Mouse (Mus musculus) lung, postnatal 25 days (tissue): ENCODE results near the gene Phactr4.
A peak's percentile ranks its signal among the peaks of the same experiment; 100 is the strongest.
"Not testable (repeated sequence)": the region's sequence is repeated elsewhere in the genome, so short reads cannot be mapped to it uniquely, and the experiment has no call there.

Source experiments
- DNase-seq: peaks from one replicate; pipeline ENCODE4 v3.0.0; 2022; ENCODE audit warnings: low spot score

Phactr4 gene

DNA sequence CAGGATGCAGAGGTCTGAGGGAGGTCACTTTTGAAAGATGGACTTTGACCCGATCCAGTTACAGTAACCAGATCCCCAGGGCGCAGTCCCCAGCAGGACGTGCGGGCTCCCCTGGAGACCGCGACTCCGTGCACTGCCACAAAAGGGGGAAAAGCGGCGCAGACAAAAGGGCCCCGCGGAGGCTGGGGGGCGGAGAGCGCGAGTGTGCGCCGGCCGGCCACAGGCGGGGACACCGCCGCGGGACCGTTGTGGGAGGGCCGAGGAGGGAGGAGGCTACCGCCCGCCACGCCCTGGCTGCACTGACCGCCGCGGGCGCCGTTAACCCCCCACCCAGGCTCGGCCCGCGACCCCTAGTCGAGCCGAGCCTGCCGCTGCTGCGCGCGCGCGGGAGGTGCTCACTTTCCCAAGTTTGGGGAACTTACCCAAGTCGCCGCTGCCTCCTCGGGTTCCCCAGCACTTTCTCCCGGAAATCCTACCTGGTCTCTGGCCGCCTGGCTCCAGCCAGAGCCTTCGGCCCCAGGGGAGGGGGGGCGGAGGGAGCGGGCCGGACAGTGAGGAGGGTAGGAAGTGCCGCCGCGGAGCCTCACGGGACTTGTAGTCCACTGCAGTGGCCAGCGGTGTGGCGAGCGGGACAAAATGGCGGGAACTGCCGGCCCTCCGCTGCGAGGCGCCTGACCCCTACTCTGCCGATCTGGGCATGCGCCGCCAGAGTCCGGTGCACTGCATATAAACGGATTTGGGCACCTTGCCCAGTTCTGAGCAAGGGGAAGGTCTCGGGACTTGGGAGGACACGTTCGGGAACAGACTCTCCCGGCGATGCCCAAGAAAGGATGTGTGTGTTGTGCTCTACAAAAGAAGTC, at the start of gene Phactr4:
Gene Phactr4 (minus strand): TSS at position 567 of the 860 bp plus-strand sequence.
- DNase-seq = peak; percentile 97

- DNase-seq = no peak
Observed at GRCm38 (mm10) chr4:132469873-132470272, 47.6 kb upstream of the Phactr4 start.

DNA sequence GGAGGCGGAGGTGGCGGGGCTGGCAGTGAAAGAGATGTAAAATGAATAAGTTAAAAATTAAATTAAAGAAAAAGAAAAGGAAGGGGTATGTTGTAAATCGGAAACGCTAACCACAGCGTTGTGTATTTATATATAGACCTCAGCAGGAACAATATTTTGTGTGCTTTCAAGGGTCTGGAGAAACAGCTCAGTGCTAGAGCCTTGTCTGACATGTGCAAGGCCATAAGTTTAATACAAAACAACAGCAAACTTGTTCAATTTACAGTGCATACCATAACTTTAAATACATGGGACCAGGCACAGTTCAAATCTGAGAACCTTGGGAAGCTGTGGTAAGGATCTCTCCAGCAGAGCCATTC, 41.9 kb upstream of the Phactr4 start:
- no peak for DNase-seq

DNA sequence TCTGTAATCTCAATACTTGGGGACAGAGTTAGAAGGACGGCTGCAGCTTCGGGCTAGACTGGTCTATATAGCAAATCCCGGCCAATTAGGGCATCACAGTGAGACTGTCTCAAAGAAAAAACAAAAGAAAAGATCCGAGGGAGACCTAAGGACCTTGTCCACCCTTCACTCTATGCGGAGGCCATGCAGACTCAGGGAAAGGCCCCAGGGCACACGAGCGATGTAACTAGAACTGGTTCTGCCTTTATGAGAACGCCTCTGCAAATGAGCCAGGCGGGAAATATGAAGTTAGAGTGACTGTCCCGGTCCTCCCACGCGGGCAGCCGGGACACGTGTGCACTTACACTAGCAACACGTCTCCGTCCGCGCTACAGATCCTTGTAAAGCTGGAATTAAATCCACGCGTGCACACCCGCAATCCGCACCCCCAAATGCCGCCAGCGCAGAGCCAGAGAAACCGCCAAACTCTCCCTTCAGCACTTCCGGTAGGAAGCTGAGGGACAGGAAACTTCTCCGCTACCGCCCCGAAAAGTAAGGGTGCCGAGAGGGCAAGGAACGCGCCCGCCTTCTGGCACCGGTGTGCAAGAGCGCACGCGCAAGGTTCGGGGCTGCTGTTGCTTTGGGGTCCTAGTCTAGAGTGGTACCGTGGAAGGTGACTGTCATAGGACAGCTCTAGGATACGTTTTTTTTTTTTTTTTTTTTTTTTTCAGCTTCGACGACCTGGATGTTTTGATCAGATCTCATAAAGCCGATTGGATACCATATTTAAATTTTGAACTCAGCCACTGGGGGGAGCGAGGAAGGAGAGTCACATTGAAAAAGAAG, 41.4 kb upstream of the Phactr4 start, which contains the start of gene Med18:
Gene Med18 (minus strand): TSS at position 492 of the 825 bp plus-strand sequence.
- DNase-seq = peak; percentile 96

DNA sequence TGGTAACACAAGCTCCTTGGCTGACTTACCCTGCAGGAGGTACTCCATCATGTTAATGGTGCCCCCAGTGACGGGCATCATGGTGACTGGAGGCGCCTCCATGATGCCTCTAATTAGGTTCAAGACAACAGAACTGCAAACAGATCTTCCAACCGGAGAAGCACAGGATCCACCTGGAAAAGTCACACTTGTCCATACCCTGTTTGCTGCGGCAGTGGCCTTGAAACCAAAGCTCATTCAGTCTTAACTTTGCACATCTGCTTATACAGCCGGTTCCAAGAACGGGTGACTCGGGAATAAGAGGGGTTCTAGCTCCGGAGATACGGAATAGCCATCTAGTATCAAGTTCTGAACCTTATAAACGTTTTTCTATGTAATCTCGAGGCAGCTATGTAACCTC, 40.5 kb upstream of the Phactr4 start:
- no peak for DNase-seq

GRCm38 (mm10) chr4:132460225-132460624, 37.9 kb upstream of the Phactr4 start:
- no peak for DNase-seq

- DNase-seq = no peak
Observed at GRCm38 (mm10) chr4:132455561-132455960, 33.3 kb upstream of the Phactr4 start.

GRCm38 (mm10) chr4:132455146-132455545, 32.9 kb upstream of the Phactr4 start:
- no peak for DNase-seq

DNA sequence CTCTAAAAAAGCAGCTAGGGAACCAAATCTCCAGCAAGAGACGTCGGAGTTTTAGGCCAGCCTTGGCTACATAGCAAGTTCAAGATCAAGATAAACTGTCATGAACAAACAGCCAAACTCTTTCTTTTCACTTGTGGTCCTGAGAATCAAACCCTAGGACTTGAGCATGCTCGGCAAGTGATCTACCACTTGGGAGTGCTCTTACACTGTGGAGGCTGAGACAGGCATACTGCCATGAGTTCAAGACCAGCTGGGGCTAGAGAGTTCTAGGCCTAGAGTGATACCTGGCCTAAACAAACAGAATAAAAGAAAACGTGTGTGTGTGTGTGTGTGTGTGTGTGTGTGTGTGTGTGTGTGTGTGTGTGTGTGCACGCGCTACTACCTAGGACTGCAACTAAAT, 31.9 kb upstream of the Phactr4 start:
- DNase-seq = no peak

DNA sequence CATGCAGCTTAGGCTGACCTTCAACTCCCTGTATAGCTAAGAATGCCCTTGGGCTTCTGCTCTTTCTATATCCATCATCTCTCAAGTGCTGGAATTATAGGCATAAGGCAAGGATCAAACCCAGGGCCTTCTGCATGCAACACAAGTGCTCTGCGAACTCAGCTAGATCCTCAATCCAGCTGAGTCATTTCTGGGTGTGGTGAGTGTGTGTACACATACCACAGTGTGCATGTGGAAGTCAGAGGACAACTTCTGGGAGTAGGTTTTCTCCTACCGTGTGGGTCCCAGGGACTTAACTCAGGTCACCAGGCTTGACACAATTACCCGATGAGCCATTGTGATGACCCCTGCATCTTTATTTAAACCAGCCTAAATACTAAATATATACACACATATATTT, 27.5 kb upstream of the Phactr4 start:
- DNase-seq = no peak

GRCm38 (mm10) chr4:132446105-132446504, 23.8 kb upstream of the Phactr4 start:
- DNase-seq = no peak

- DNase-seq = no peak
Observed at GRCm38 (mm10) chr4:132444516-132444915, 22.2 kb upstream of the Phactr4 start.

- no peak for DNase-seq
Observed at GRCm38 (mm10) chr4:132437857-132438256, 15.6 kb upstream of the Phactr4 start.

DNA sequence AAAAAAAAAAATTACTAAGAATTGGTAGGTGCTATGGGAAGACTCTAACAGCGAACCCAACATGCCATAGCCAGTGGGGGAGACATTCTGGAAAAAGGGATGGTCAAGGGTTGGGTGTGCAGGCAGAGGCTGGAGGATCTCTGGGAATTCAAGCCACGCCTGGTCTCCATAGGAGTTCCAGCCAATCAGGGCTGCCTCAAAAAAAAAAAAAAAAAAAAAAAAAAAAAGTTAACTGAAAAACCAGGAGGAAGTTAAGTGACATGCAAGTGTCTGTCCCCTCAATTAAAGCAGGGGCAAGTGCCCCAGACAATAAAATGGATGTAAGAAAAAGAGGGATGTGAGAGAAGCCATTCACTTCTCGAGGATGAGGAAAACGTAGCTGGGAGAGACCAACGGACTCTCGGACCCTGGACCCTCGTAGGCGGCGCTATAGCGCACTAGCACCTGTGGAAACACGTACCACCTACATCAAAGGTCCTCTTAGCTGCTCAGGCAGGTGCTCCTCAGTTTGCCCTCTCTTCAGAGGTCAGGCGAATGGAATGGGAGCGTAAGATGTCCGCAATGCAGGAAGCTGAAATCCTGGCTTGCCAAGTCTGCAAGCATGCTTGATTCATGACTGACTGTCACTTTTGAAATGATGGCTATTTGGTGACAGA, 10.6 kb upstream of the Phactr4 start:
- no peak for DNase-seq

GRCm38 (mm10) chr4:132428022-132428542, 5.8 kb upstream of the Phactr4 start:
- no peak for DNase-seq

GRCm38 (mm10) chr4:132427493-132427892, 5.2 kb upstream of the Phactr4 start:
- no peak for DNase-seq

DNA sequence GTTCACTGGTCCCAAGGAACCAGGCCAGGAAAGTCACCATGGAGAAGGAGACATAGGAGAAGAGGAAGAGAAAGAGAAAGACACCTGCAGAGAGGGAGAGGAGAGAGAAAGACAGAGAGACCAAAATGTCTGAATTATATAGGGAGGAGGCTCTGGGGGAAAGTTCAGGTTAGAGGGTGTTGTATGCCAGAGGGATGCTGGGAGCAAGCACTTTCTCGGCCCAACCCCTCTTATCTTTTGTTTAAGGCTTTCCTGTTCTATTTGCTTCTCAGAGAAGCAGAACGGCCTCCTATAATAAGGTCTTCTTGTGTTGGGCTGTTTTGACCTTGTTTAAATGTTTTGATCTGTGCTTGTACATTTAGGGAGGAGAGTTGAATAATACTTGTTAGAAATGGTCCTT, 3.7 kb upstream of the Phactr4 start:
- DNase-seq = no peak

DNA sequence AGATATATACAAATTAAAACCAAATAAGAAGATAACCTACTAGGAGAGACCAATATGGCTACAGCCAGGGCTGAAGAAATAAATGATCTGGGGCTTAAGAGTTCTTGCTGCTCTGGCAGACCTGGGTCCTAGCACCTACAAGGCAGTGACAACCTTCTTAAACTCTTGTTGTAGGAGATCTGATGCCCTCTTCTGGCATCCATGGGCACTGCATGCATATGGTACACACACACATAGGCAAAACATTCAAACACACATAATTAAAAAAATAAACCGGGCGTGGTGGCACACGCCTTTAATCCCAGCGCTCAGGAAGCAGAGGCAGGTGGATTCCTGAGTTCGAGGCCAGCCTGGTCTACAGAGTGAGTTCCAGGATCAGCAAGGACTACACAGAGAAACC, 2.5 kb upstream of the Phactr4 start:
- DNase-seq = no peak

- DNase-seq = no peak
Observed at GRCm38 (mm10) chr4:132421556-132421922, 750 bp downstream of the Phactr4 start.

- DNase-seq = no peak
Observed at GRCm38 (mm10) chr4:132420471-132420870, 1.8 kb downstream of the Phactr4 start.

- DNase-seq = peak; percentile 54
Observed at GRCm38 (mm10) chr4:132415966-132416365, 6.3 kb downstream of the Phactr4 start.

DNA sequence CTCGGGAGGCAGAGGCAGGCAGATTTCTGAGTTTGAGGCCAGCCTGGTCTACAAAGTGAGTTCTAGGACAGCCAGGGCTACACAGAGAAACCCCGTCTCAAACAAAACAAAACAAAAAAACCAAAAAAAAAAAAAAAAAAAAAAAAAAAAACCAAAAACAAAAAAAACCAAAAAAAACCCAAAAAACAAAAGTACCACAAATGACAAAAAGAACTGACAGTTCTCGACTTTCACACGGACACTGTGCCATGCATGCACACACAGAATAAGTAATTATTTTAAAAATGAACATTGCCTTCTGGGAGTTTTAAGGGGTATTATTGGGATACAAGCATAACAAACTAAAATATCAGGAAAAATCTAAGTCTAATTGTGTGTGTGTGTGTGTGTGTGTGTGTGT, 9.0 kb downstream of the Phactr4 start:
- not testable (repeated sequence) for DNase-seq
